Comparison of ENCODE assay signal across 10 mouse cellular contexts in genomic region chr19:44741764-44742127, GRCm38 (mm10). TPM values are rescaled to one million over a fixed set of nuclear protein-coding genes. Genes with fewer than 3 reads are reported as not detected.
DNase-seq lines count a peak whose midpoint lies in the region; ATAC-seq lines count a peak whose summit lies in the region.
"Had no signal": no experiment of that assay in that cellular context is flagged by ENCODE, and none has a peak within 500 bp of the region (broad histone marks: within the 10 kb centered on the region; RNA-seq: fewer than 3 reads in every experiment).

No protein-coding gene starts in this region.

- WGBS in heart, embryonic 13.5 days, result 1% methylated on average over 13 of the region's 13 CpGs
- under 1% methylated on average over 13 of the region's 13 CpGs for WGBS in hindbrain, embryonic 16.5 days
- 0% methylated on average over 13 of the region's 13 CpGs for WGBS in midbrain, embryonic 14.5 days

- no peak for DNase-seq in heart, adult 11 months
- DNase-seq in midbrain, embryonic 14.5 days, result peak; percentile 17
- DNase-seq in layer of hippocampus, adult 11-12 months (ENCODE audit: low spot score), result no peak
- no peak for DNase-seq in cerebellum, postnatal 4 days (ENCODE audit: low spot score in 2 of 2)
- DNase-seq: cerebellum, adult 18-20 months had no signal

- H3K9me3 ChIP-seq in heart, embryonic 13.5 days, result no peaks in the 10 kb centered on the region; the same call in 1 of the 2 replicates
- H3K9me3 ChIP-seq in hindbrain, embryonic 16.5 days (ENCODE audit: control insufficient read depth, low read length), result no peaks in the 10 kb centered on the region
- no peaks in the 10 kb centered on the region for H3K9me3 ChIP-seq in midbrain, embryonic 14.5 days (ENCODE audit: control insufficient read depth, low read length)
- H3K9me3 ChIP-seq: G1E had no signal

- no peak overlapping the region; the same call in 1 of the 2 replicates for H3K27ac ChIP-seq in heart, embryonic 13.5 days (replicated peaks)
- H3K27ac ChIP-seq in brown adipose tissue, adult 24 weeks (replicated peaks; ENCODE audit: low read depth, low read length), result peak overlapping the region; percentile 59
- no peak overlapping the region for H3K27ac ChIP-seq in hindbrain, embryonic 16.5 days (ENCODE audit: low read depth, low read length)
- H3K27ac ChIP-seq in midbrain, embryonic 14.5 days (replicated peaks; ENCODE audit: low read depth, low read length), result no peak overlapping the region

- H3K9ac ChIP-seq in heart, embryonic 13.5 days, result peak overlapping the region; percentile 62
- H3K9ac ChIP-seq in hindbrain, embryonic 16.5 days (ENCODE audit: low read depth, low read length), result no peak overlapping the region
- H3K9ac ChIP-seq in midbrain, embryonic 14.5 days (replicated peaks; ENCODE audit: low read length), result no peak overlapping the region

- H3K4me1 ChIP-seq in heart, embryonic 13.5 days, result peaks cover 31% of the 10 kb centered on the region
- no peaks in the 10 kb centered on the region for H3K4me1 ChIP-seq in brown adipose tissue, adult 24 weeks (ENCODE audit: control insufficient read depth, insufficient read depth, insufficient read length, low read length)
- H3K4me1 ChIP-seq in hindbrain, embryonic 16.5 days (ENCODE audit: control insufficient read depth, insufficient read depth, low read depth, low read length), result peaks cover 4% of the 10 kb centered on the region; the same call in 1 of the 2 replicates
- H3K4me1 ChIP-seq in midbrain, embryonic 14.5 days (ENCODE audit: control insufficient read depth, insufficient read depth, low read length), result 0 out of 2 replicates have a peak, but pooled peaks cover 4% of the 10 kb centered on the region

- peak overlapping the region; percentile 68 for H3K4me2 ChIP-seq in heart, embryonic 13.5 days
- peak overlapping the region; percentile 38 for H3K4me2 ChIP-seq in hindbrain, embryonic 16.5 days (ENCODE audit: low read length)
- peak overlapping the region; percentile 19 for H3K4me2 ChIP-seq in midbrain, embryonic 14.5 days (ENCODE audit: low read length)

- no peak for ATAC-seq in heart, embryonic 13.5 days (ENCODE audit: extremely low read depth, insufficient number of reproducible peaks, low FRiP score, low TSS enrichment)
- no peak for ATAC-seq in hindbrain, embryonic 16.5 days
- ATAC-seq in midbrain, embryonic 14.5 days (ENCODE audit: low FRiP score, low TSS enrichment), result no peak
- ATAC-seq in cerebellum, adult (ENCODE audit: insufficient number of reproducible peaks, low FRiP score, low TSS enrichment), result no peak

- H3K27me3 ChIP-seq in heart, embryonic 13.5 days (replicated peaks), result peaks cover 100% of the 10 kb centered on the region
- peaks cover 66% of the 10 kb centered on the region for H3K27me3 ChIP-seq in hindbrain, embryonic 16.5 days (replicated peaks; ENCODE audit: control insufficient read depth, insufficient read depth, low read length)
- peaks cover 100% of the 10 kb centered on the region for H3K27me3 ChIP-seq in midbrain, embryonic 14.5 days (ENCODE audit: control insufficient read depth, insufficient read depth, low read length)

- H3K4me3 ChIP-seq in heart, embryonic 13.5 days, result peak overlapping the region; percentile 44
- H3K4me3 ChIP-seq in brown adipose tissue, adult 24 weeks (ENCODE audit: insufficient read depth, low read depth, low read length), result peak overlapping the region; percentile 46
- 0 out of 2 replicates have a peak overlapping the region, but pooled peaks have one; percentile 3 for H3K4me3 ChIP-seq in hindbrain, embryonic 16.5 days (ENCODE audit: low read length)
- H3K4me3 ChIP-seq in midbrain, embryonic 14.5 days (replicated peaks; ENCODE audit: low read depth, low read length), result 0 out of 2 replicates have a peak overlapping the region, but pooled peaks have one; percentile 4

- no peaks in the 10 kb centered on the region for H3K36me3 ChIP-seq in heart, embryonic 13.5 days
- H3K36me3 ChIP-seq in hindbrain, embryonic 16.5 days (ENCODE audit: control insufficient read depth, insufficient read depth, low read length), result no peaks in the 10 kb centered on the region
- H3K36me3 ChIP-seq in midbrain, embryonic 14.5 days (ENCODE audit: control insufficient read depth, insufficient read depth, low read length), result no peaks in the 10 kb centered on the region
- H3K36me3 ChIP-seq: G1E had no signal

RNA-seq across cellular contexts. Expression of gene Pax2, which starts 14.1 kb away (rescaled TPM):
- polyA plus RNA-seq in heart, embryonic 13.5 days (2015; fragmentation: Nextera tagmentation; extraction: Ambion mirVana), result not detected in 2 replicates
- not detected in 2 replicates for polyA plus RNA-seq in brown adipose tissue, adult 24 weeks (2012; ENCODE audit: insufficient read depth, insufficient read length, missing spikeins)
- 11.9 and 12.1 TPM in 2 replicates for polyA plus RNA-seq in hindbrain, embryonic 16.5 days (2015; fragmentation: Nextera tagmentation; extraction: Ambion mirVana)
- 1.7 and 1.9 TPM in 2 replicates for polyA plus RNA-seq in midbrain, embryonic 14.5 days (2014; fragmentation: Nextera tagmentation; extraction: Ambion mirVana)
- polyA plus RNA-seq: G1E had no signal
